Mouse (Mus musculus): ENCODE data around the gene Ccnl1. TPM values are rescaled to one million over a fixed set of nuclear protein-coding genes. Genes with fewer than 3 reads are reported as not detected.

The Ccnl1 gene
- total RNA-seq, 2 experiments from 2014 or later, result 16.1 to 18.8 TPM

DNA sequence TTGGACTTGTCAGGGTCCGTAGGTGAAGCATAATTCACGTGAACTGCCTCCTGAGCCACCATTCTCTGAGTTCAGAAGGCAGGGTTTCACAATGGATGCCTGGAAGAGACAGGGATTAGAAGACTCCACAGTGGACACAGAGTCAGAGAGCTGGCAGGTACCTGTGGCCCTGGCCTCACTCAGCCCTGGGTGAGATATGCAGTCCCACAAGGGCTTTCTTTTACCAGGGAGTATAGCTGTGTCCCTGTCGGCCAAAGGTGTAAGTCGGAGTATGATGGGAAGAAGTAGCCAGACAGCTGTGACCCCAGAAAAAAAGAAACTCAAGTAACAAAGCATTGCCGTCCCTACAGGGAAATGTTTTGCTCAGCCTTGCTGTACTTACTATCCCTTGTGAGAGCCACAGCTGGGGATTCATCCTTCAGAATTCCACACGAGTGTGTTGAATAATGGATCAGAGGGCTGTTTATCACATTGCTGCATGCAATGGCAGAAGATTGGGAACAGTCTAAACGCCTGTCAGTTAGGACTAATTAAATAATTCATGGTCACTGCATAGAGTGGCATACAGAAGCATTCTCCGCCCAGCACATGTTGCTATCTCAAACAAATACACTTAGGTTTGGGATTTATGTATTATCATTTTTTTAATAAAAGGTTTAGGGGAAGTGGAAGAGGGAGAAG is 59.3 kb downstream of the Ccnl1 start:
- no peak for DNase-seq
- intact Hi-C loops (cut with DNase I; ENCODE audit: low total_unique reads), result no loop called here

GRCm38 (mm10) chr3:65897233-65897993 is 60.6 kb downstream of the Ccnl1 start:
- DNase-seq, result no peak
- intact Hi-C loops (cut with DNase I; ENCODE audit: low total_unique reads), result no loop called here

Data from gastrocnemius, postnatal 14 days (tissue).